ENCODE assay signal across 9 mouse cellular contexts in the genomic region with DNA sequence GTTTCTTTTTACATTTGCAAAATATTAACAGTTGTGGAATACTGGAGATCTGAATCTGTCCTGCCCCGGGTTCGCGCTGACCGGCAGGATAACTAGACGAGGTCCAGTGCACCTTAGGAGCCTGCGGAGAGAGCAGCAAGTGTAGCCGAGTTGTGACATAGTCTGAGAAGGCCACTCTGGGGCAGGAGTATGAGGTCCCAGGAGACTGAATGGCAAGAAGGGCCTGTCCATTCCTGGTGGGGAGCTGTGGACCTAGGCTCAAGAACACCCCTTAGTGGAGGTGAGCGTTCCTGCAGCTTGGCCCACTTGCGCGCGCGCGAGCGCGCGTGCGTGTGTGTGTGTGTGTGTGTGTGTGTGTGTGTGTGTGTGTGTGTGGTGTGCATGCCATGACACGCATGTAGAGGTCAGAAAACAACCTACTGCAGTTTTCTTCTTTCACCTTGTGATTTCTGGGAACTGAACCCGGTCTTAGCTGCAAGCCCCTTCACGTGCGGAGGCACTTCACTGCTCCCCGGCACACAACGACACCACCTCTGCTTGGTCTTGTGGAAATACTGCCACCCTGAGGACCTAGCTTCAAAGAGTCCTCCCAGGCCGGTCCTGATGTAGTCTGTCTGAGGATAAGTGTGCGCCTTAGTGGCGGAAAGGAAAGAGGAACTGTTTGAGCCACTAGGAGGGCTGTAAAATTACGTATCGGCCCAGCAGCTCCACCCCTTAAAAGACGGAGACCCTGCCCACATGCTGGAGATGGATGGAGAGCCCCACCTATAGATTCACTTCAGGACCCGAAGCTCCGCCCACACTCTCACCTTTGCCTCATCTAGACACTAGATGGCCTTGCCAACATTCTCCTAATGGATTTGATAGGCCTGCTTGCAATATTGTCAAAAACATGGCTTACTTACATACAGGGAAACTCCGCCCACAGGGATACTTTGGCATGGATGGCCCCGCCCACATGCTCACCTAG. TPM values are rescaled to one million over a fixed set of nuclear protein-coding genes. Genes with fewer than 3 reads are reported as not detected.
A peak's percentile ranks its signal among the peaks of the same experiment; 100 is the strongest.
DNase-seq lines count a peak whose midpoint lies in the region; ATAC-seq and TF ChIP-seq lines count a peak whose summit lies in the region.
"Had no signal": no experiment of that assay in that cellular context is flagged by ENCODE, and none has a peak within 500 bp of the region (broad histone marks: within the 10 kb centered on the region; RNA-seq: fewer than 3 reads in every experiment).

No protein-coding gene starts in this region.

- peak; percentile 73 for ATAC-seq in activated CD4-positive, CD25-positive, alpha-beta regulatory T cell, adult 4 months
- ATAC-seq in embryonic facial prominence, embryonic 11.5 days (replicated peaks; ENCODE audit: insufficient number of reproducible peaks, low FRiP score, low TSS enrichment, low read depth), result peak; percentile 61; the same call in 1 of the 2 replicates
- ATAC-seq in heart, embryonic 13.5 days (ENCODE audit: extremely low read depth, insufficient number of reproducible peaks, low FRiP score, low TSS enrichment), result peak; percentile 22; the same call in 1 of the 2 replicates
- peak; percentile 78 for ATAC-seq in kidney, postnatal 0 days (replicated peaks; ENCODE audit: low FRiP score, low read depth)
- ATAC-seq in neural tube, embryonic 14.5 days (ENCODE audit: low read depth), result no peak

- 0 out of 2 replicates have a peak, but pooled peaks have one; percentile 33 for TF ChIP-seq POLR2A in CH12.LX (IDR thresholded peaks at IDR 0.05; ENCODE audit: low read depth, low read length)
- peak; percentile 42; the same call in 1 of the 2 replicates for TF ChIP-seq POLR2A in lung, adult 2 months (IDR thresholded peaks at IDR 0.05; ENCODE audit: borderline replicate concordance, extremely low read depth, low read depth, low read length)

- in situ Hi-C loops in CH12.LX (cut with MboI; ENCODE audit: low pct_ligation_motif_present, low pct_unique_long_range_greater_than_20kb, low sequenced_read_pairs), result no loop called here

- dilution Hi-C loops in CH12.LX (cut with MboI; ENCODE audit: extremely low pct_ligation_motif_present, extremely low pct_unique_long_range_greater_than_20kb, low sequenced_read_pairs), result no loop called here

- peak overlapping the region; percentile 15; the same call in 1 of the 2 replicates for H3K9ac ChIP-seq in CH12.LX (ENCODE audit: insufficient read depth, low read depth)
- H3K9ac ChIP-seq in embryonic facial prominence, embryonic 11.5 days (replicated peaks; ENCODE audit: low read length), result no peak overlapping the region
- peak overlapping the region; percentile 70 for H3K9ac ChIP-seq in heart, embryonic 13.5 days
- peak overlapping the region; percentile 35; the same call in 1 of the 2 replicates for H3K9ac ChIP-seq in kidney, postnatal 0 days (ENCODE audit: low read depth, low read length)
- no peak overlapping the region for H3K9ac ChIP-seq in neural tube, embryonic 14.5 days (replicated peaks; ENCODE audit: low read depth, low read length)

- H3K79me2 ChIP-seq in CH12.LX (replicated peaks; ENCODE audit: control insufficient read depth, extremely low read depth, insufficient read depth, poor library complexity, severe bottlenecking), result no peaks in the 10 kb centered on the region

- H3K9me3 ChIP-seq in CH12.LX (replicated peaks; ENCODE audit: low read length), result no peaks in the 10 kb centered on the region
- H3K9me3 ChIP-seq in embryonic facial prominence, embryonic 11.5 days (replicated peaks; ENCODE audit: control insufficient read depth, low read length), result no peaks in the 10 kb centered on the region
- H3K9me3 ChIP-seq in heart, embryonic 13.5 days, result no peaks in the 10 kb centered on the region
- H3K9me3 ChIP-seq in kidney, postnatal 0 days (replicated peaks; ENCODE audit: low read length), result no peaks in the 10 kb centered on the region
- H3K9me3 ChIP-seq in neural tube, embryonic 14.5 days (ENCODE audit: control insufficient read depth, low read length), result no peaks in the 10 kb centered on the region

- H3K27ac ChIP-seq in CH12.LX (ENCODE audit: insufficient read depth, low read depth), result no peak overlapping the region
- H3K27ac ChIP-seq in embryonic facial prominence, embryonic 11.5 days (replicated peaks; ENCODE audit: low read depth, low read length), result no peak overlapping the region
- H3K27ac ChIP-seq in heart, embryonic 13.5 days (replicated peaks), result no peak overlapping the region
- peak overlapping the region; percentile 60 for H3K27ac ChIP-seq in kidney, postnatal 0 days
- H3K27ac ChIP-seq in neural tube, embryonic 14.5 days (ENCODE audit: low read depth, low read length), result no peak overlapping the region

- no peak for TF ChIP-seq EP300 in CH12.LX (IDR thresholded peaks at IDR 0.05; ENCODE audit: low read length)

- DNase-seq in CH12.LX (ENCODE audit: extremely low read depth), result peak; percentile 89
- DNase-seq in embryonic facial prominence, embryonic 11.5 days (ENCODE audit: low spot score), result peak; percentile 68
- peak; percentile 76 for DNase-seq in kidney, postnatal 0 days (ENCODE audit: low spot score)
- peak; percentile 52 for DNase-seq in lung, adult 2 months
- DNase-seq in ovary, postnatal 10 days (ENCODE audit: low spot score), result no peak

- H3K27me3 ChIP-seq in CH12.LX (replicated peaks), result peaks cover 34% of the 10 kb centered on the region
- H3K27me3 ChIP-seq in embryonic facial prominence, embryonic 11.5 days (ENCODE audit: control insufficient read depth, insufficient read depth, low read length), result no peaks in the 10 kb centered on the region
- H3K27me3 ChIP-seq in heart, embryonic 13.5 days (replicated peaks), result peaks cover 21% of the 10 kb centered on the region
- no peaks in the 10 kb centered on the region for H3K27me3 ChIP-seq in kidney, postnatal 0 days (ENCODE audit: insufficient read depth, low read length)
- H3K27me3 ChIP-seq in neural tube, embryonic 14.5 days (ENCODE audit: control insufficient read depth, insufficient read depth, low read length), result no peaks in the 10 kb centered on the region

- no peaks in the 10 kb centered on the region for H3K36me3 ChIP-seq in CH12.LX (replicated peaks in 1 of 2; ENCODE audit: control insufficient read depth in 1 of 2, insufficient read depth in 1 of 2, low read length in 1 of 2)
- no peaks in the 10 kb centered on the region for H3K36me3 ChIP-seq in embryonic facial prominence, embryonic 11.5 days (replicated peaks; ENCODE audit: control insufficient read depth, insufficient read depth, low read depth, low read length)
- H3K36me3 ChIP-seq in heart, embryonic 13.5 days, result no peaks in the 10 kb centered on the region
- H3K36me3 ChIP-seq in kidney, postnatal 0 days (ENCODE audit: insufficient read depth, low read length), result no peaks in the 10 kb centered on the region
- no peaks in the 10 kb centered on the region for H3K36me3 ChIP-seq in neural tube, embryonic 14.5 days (ENCODE audit: control insufficient read depth, insufficient read depth, low read length)

- peak in 1 of 2 experiments; percentile 64; a peak in 2 of 4 replicates for TF ChIP-seq CTCF in CH12.LX (conservative IDR thresholded peaks at IDR 0.05 in 1 of 2, IDR thresholded peaks at IDR 0.05 in 1 of 2; ENCODE audit: low read depth in 2 of 2, low read length in 2 of 2)
- peak; percentile 41 for TF ChIP-seq CTCF in kidney, postnatal 0 days (IDR thresholded peaks at IDR 0.05; ENCODE audit: low read depth)
- peak; percentile 63 for TF ChIP-seq CTCF in lung, adult 2 months (IDR thresholded peaks at IDR 0.05; ENCODE audit: insufficient read depth, low read length)

- TF ChIP-seq RAD21 in CH12.LX (IDR thresholded peaks at IDR 0.05; ENCODE audit: low read depth, low read length), result peak; percentile 54

- peaks cover 0 to 26% of the 10 kb centered on the region in 2 experiments; a peak in 2 of 4 replicates for H3K4me1 ChIP-seq in CH12.LX (ENCODE audit: control insufficient read depth in 1 of 2, insufficient read depth in 2 of 2)
- no peaks in the 10 kb centered on the region; the same call in 1 of the 2 replicates for H3K4me1 ChIP-seq in embryonic facial prominence, embryonic 11.5 days (ENCODE audit: control insufficient read depth, insufficient read depth, low read length)
- peaks cover 18% of the 10 kb centered on the region for H3K4me1 ChIP-seq in heart, embryonic 13.5 days
- 0 out of 2 replicates have a peak, but pooled peaks cover 3% of the 10 kb centered on the region for H3K4me1 ChIP-seq in kidney, postnatal 0 days (replicated peaks; ENCODE audit: insufficient read depth, low read length)
- H3K4me1 ChIP-seq in lung, adult 2 months (ENCODE audit: control insufficient read depth, insufficient read depth, low read length), result peaks cover 8% of the 10 kb centered on the region
- H3K4me1 ChIP-seq in neural tube, embryonic 14.5 days (ENCODE audit: control insufficient read depth, insufficient read depth, low read length), result 0 out of 2 replicates have a peak, but pooled peaks cover 2% of the 10 kb centered on the region

- peak overlapping the region in 1 of 3 experiments; percentile 0 for H3K4me3 ChIP-seq in CH12.LX (replicated peaks in 1 of 3; ENCODE audit: low read depth in 2 of 3, low read length in 2 of 3, poor library complexity in 1 of 3)
- peak overlapping the region; percentile 11; the same call in 1 of the 2 replicates for H3K4me3 ChIP-seq in embryonic facial prominence, embryonic 11.5 days (ENCODE audit: low read depth, low read length)
- peak overlapping the region; percentile 38 for H3K4me3 ChIP-seq in heart, embryonic 13.5 days
- H3K4me3 ChIP-seq in kidney, postnatal 0 days (replicated peaks; ENCODE audit: low read depth, low read length), result peak overlapping the region; percentile 18
- H3K4me3 ChIP-seq in lung, adult 2 months (replicated peaks; ENCODE audit: extremely low read depth, low read depth, low read length), result peak overlapping the region; percentile 26
- no peak overlapping the region for H3K4me3 ChIP-seq in neural tube, embryonic 14.5 days (ENCODE audit: low read depth, low read length)

- WGBS in embryonic facial prominence, embryonic 11.5 days, result 3% methylated on average over 33 of the region's 33 CpGs
- 5% methylated on average over 33 of the region's 33 CpGs for WGBS in heart, embryonic 13.5 days
- WGBS in kidney, postnatal 0 days, result 5% methylated on average over 33 of the region's 33 CpGs
- WGBS in lung, adult 2 months, result 6% methylated on average over 33 of the region's 33 CpGs
- WGBS in neural tube, embryonic 14.5 days, result 3% methylated on average over 32 of the region's 33 CpGs

- H3K4me2 ChIP-seq in CH12.LX (ENCODE audit: insufficient read depth, low read depth, poor library complexity, severe bottlenecking), result peak overlapping the region; percentile 91
- H3K4me2 ChIP-seq in embryonic facial prominence, embryonic 11.5 days (ENCODE audit: low read depth, low read length), result peak overlapping the region; percentile 33
- peak overlapping the region; percentile 69 for H3K4me2 ChIP-seq in heart, embryonic 13.5 days
- peak overlapping the region; percentile 61 for H3K4me2 ChIP-seq in kidney, postnatal 0 days (ENCODE audit: low read length)
- H3K4me2 ChIP-seq in neural tube, embryonic 14.5 days (ENCODE audit: low read depth, low read length), result peak overlapping the region; percentile 34

RNA-seq across cellular contexts. Expression of gene Cldn4, which starts 19.4 kb away (rescaled TPM):
- 0.08 TPM in 1 of 2 replicates, not detected in the other for total RNA-seq in CH12.LX (2012; rRNA removed)
- total RNA-seq in CH12.LX (2014; rRNA removed), result 0.16 and 0.51 TPM in 2 replicates
- polyA plus RNA-seq in CH12.LX (2012; ENCODE audit: insufficient read length, low read depth), result 0.17 and 0.31 TPM in 2 replicates
- polyA plus RNA-seq in activated CD4-positive, CD25-positive, alpha-beta regulatory T cell, adult 4 months (2017; shearing (Covaris generic)), result not detected
- polyA plus RNA-seq in embryonic facial prominence, embryonic 11.5 days (2014; fragmentation: Nextera tagmentation; extraction: Ambion mirVana), result 16.9 and 20.5 TPM in 2 replicates
- polyA plus RNA-seq in heart, embryonic 13.5 days (2015; fragmentation: Nextera tagmentation; extraction: Ambion mirVana), result 1.6 and 1.7 TPM in 2 replicates
- polyA plus RNA-seq in kidney, postnatal 0 days (2015; fragmentation: Nextera tagmentation; extraction: Ambion mirVana), result 55.7 and 59.1 TPM in 2 replicates
- polyA plus RNA-seq in lung, adult 2 months (2012; rRNA removed), result 9.2 and 18.9 TPM in 2 replicates
- not detected in 2 replicates for polyA plus RNA-seq in neural tube, embryonic 14.5 days (2014; fragmentation: Nextera tagmentation; extraction: Ambion mirVana)

RNA-seq across cellular contexts. Expression of gene Cldn3, which starts 19.9 kb away (rescaled TPM):
- total RNA-seq in CH12.LX (2012; rRNA removed) (not detected in 2 replicates), CH12.LX (2014; rRNA removed) (not detected in 2 replicates)
- not detected in 2 replicates for polyA plus RNA-seq in CH12.LX (2012; ENCODE audit: insufficient read length, low read depth)
- polyA plus RNA-seq in activated CD4-positive, CD25-positive, alpha-beta regulatory T cell, adult 4 months (2017; shearing (Covaris generic)), result not detected
- 7.6 and 11.3 TPM in 2 replicates for polyA plus RNA-seq in embryonic facial prominence, embryonic 11.5 days (2014; fragmentation: Nextera tagmentation; extraction: Ambion mirVana)
- polyA plus RNA-seq in heart, embryonic 13.5 days (2015; fragmentation: Nextera tagmentation; extraction: Ambion mirVana), result 6.3 and 7.0 TPM in 2 replicates
- 72.4 and 72.9 TPM in 2 replicates for polyA plus RNA-seq in kidney, postnatal 0 days (2015; fragmentation: Nextera tagmentation; extraction: Ambion mirVana)
- 333 and 552 TPM in 2 replicates for polyA plus RNA-seq in lung, adult 2 months (2012; rRNA removed)
- 0.48 and 0.57 TPM in 2 replicates for polyA plus RNA-seq in neural tube, embryonic 14.5 days (2014; fragmentation: Nextera tagmentation; extraction: Ambion mirVana)

RNA-seq across cellular contexts. Expression of gene Mettl27, which starts 34.0 kb away (rescaled TPM):
- total RNA-seq in CH12.LX (2012; rRNA removed) (1.7 and 1.9 TPM in 2 replicates), CH12.LX (2014; rRNA removed) (0.93 and 1.3 TPM in 2 replicates)
- 0.30 and 0.73 TPM in 2 replicates for polyA plus RNA-seq in CH12.LX (2012; ENCODE audit: insufficient read length, low read depth)
- polyA plus RNA-seq in activated CD4-positive, CD25-positive, alpha-beta regulatory T cell, adult 4 months (2017; shearing (Covaris generic)), result 10 to 100 TPM; 20.4 to 23.3 TPM
- 9.7 and 15.2 TPM in 2 replicates for polyA plus RNA-seq in embryonic facial prominence, embryonic 11.5 days (2014; fragmentation: Nextera tagmentation; extraction: Ambion mirVana)
- 9.3 and 10.4 TPM in 2 replicates for polyA plus RNA-seq in heart, embryonic 13.5 days (2015; fragmentation: Nextera tagmentation; extraction: Ambion mirVana)
- 41.5 and 43.4 TPM in 2 replicates for polyA plus RNA-seq in kidney, postnatal 0 days (2015; fragmentation: Nextera tagmentation; extraction: Ambion mirVana)
- 16.3 and 23.2 TPM in 2 replicates for polyA plus RNA-seq in lung, adult 2 months (2012; rRNA removed)
- polyA plus RNA-seq in neural tube, embryonic 14.5 days (2014; fragmentation: Nextera tagmentation; extraction: Ambion mirVana), result 3.7 and 7.4 TPM in 2 replicates

RNA-seq across cellular contexts. Expression of gene Abhd11, which starts 42.8 kb away (rescaled TPM):
- total RNA-seq in CH12.LX (2012; rRNA removed), result 36.0 and 37.1 TPM in 2 replicates
- 31.2 and 36.6 TPM in 2 replicates for total RNA-seq in CH12.LX (2014; rRNA removed)
- 29.2 and 32.1 TPM in 2 replicates for polyA plus RNA-seq in CH12.LX (2012; ENCODE audit: insufficient read length, low read depth)
- 10 to 100 TPM; 53.9 to 66.7 TPM for polyA plus RNA-seq in activated CD4-positive, CD25-positive, alpha-beta regulatory T cell, adult 4 months (2017; shearing (Covaris generic))
- 41.7 and 42.7 TPM in 2 replicates for polyA plus RNA-seq in embryonic facial prominence, embryonic 11.5 days (2014; fragmentation: Nextera tagmentation; extraction: Ambion mirVana)
- polyA plus RNA-seq in heart, embryonic 13.5 days (2015; fragmentation: Nextera tagmentation; extraction: Ambion mirVana), result 59.1 and 65.8 TPM in 2 replicates
- 93.7 and 94.5 TPM in 2 replicates for polyA plus RNA-seq in kidney, postnatal 0 days (2015; fragmentation: Nextera tagmentation; extraction: Ambion mirVana)
- polyA plus RNA-seq in lung, adult 2 months (2012; rRNA removed), result 66.9 and 78.4 TPM in 2 replicates
- polyA plus RNA-seq in neural tube, embryonic 14.5 days (2014; fragmentation: Nextera tagmentation; extraction: Ambion mirVana), result 74.8 and 79.6 TPM in 2 replicates

RNA-seq across cellular contexts. Expression of gene Cldn13, which starts 50.8 kb away (rescaled TPM):
- total RNA-seq in CH12.LX (2012; rRNA removed) (not detected in 2 replicates), CH12.LX (2014; rRNA removed) (not detected in 2 replicates)
- polyA plus RNA-seq in CH12.LX (2012; ENCODE audit: insufficient read length, low read depth), result not detected in 2 replicates
- polyA plus RNA-seq in activated CD4-positive, CD25-positive, alpha-beta regulatory T cell, adult 4 months (2017; shearing (Covaris generic)), result 1 to 10 TPM in 1 of 2 experiments, not detected in 1; 1.3 TPM
- polyA plus RNA-seq in embryonic facial prominence, embryonic 11.5 days (2014; fragmentation: Nextera tagmentation; extraction: Ambion mirVana), result 3.5 and 3.6 TPM in 2 replicates
- 3.2 and 9.9 TPM in 2 replicates for polyA plus RNA-seq in heart, embryonic 13.5 days (2015; fragmentation: Nextera tagmentation; extraction: Ambion mirVana)
- 0.14 TPM in 1 of 2 replicates, not detected in the other for polyA plus RNA-seq in kidney, postnatal 0 days (2015; fragmentation: Nextera tagmentation; extraction: Ambion mirVana)
- polyA plus RNA-seq in lung, adult 2 months (2012; rRNA removed), result not detected in 2 replicates
- polyA plus RNA-seq in neural tube, embryonic 14.5 days (2014; fragmentation: Nextera tagmentation; extraction: Ambion mirVana), result 0.32 TPM in 1 of 2 replicates, not detected in the other
- total RNA-seq: heart, postnatal 10 days had no signal

Comparison
In these comparisons a context has a peak if more than half of its experiments do, and no peak if none do; other contexts are left out.
1. H3K4me2 ChIP-seq: peak in every context shown above with its lines; median percentile 91 in CH12.LX; 69 in heart, embryonic 13.5 days; 61 in kidney, postnatal 0 days; 34 in neural tube, embryonic 14.5 days; 33 in embryonic facial prominence, embryonic 11.5 days.
2. H3K9ac ChIP-seq: peak in CH12.LX (single experiment), heart, embryonic 13.5 days (single experiment) and kidney, postnatal 0 days (single experiment); none in embryonic facial prominence, embryonic 11.5 days (single experiment) and neural tube, embryonic 14.5 days (single experiment).